In the genomic region with DNA sequence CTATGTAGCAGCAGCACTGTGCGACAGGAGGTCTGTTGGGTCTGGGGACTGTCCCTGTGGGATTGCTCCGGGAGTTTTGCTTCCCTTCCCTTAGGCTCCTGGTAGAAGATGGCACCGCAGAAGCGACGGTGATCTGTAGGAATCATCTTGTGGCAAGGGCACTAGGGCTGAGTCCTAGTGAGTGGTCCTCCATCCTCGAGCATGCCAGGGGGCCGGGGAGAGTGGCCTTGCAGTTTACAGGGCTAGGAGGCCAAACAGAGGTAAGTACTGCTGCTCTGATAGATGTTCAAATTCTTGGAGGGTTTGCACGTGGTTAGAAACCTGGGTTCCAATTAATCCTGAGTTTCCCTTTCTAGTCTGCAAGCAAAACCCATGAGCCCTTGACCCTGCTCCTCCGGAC, we compare ENCODE assay signal across 8 mouse cellular contexts. TPM values are rescaled to one million over a fixed set of nuclear protein-coding genes. Genes with fewer than 3 reads are reported as not detected.
DNase-seq lines count a peak whose midpoint lies in the region; ATAC-seq lines count a peak whose summit lies in the region.

No protein-coding gene starts in this region.

- H3K9ac ChIP-seq in neural tube, embryonic 11.5 days (ENCODE audit: low read length): peak overlapping the region; percentile 26
- H3K9ac ChIP-seq in limb, embryonic 13.5 days: no peak overlapping the region
- no peak overlapping the region for H3K9ac ChIP-seq in stomach, embryonic 15.5 days

- 79% methylated on average over 9 of the region's 9 CpGs for WGBS in neural tube, embryonic 11.5 days
- WGBS in limb, embryonic 13.5 days: 83% methylated on average over 9 of the region's 9 CpGs
- WGBS in stomach, embryonic 15.5 days: 85% methylated on average over 9 of the region's 9 CpGs

- H3K4me1 ChIP-seq in neural tube, embryonic 11.5 days (ENCODE audit: control insufficient read depth, insufficient read depth, low read length): peaks cover 19% of the 10 kb centered on the region
- peaks cover 25% of the 10 kb centered on the region for H3K4me1 ChIP-seq in limb, embryonic 13.5 days
- H3K4me1 ChIP-seq in stomach, embryonic 15.5 days: peaks cover 22% of the 10 kb centered on the region

- no peak for ATAC-seq in cerebellum, adult (ENCODE audit: insufficient number of reproducible peaks, low FRiP score, low TSS enrichment)
- no peak for ATAC-seq in neural tube, embryonic 11.5 days (ENCODE audit: insufficient read depth, low FRiP score, low TSS enrichment)
- no peak for ATAC-seq in limb, embryonic 13.5 days (ENCODE audit: low FRiP score, low read depth)
- no peak for ATAC-seq in stomach, embryonic 15.5 days (ENCODE audit: insufficient read depth, low FRiP score, low read depth)

- H3K4me2 ChIP-seq in neural tube, embryonic 11.5 days (ENCODE audit: low read depth): peak overlapping the region; percentile 7
- H3K4me2 ChIP-seq in limb, embryonic 13.5 days (replicated peaks): peak overlapping the region; percentile 72; the same call in 1 of the 2 replicates
- peak overlapping the region; percentile 59 for H3K4me2 ChIP-seq in stomach, embryonic 15.5 days

- no peaks in the 10 kb centered on the region for H3K27me3 ChIP-seq in neural tube, embryonic 11.5 days (ENCODE audit: control insufficient read depth, insufficient read depth, low read length)
- no peaks in the 10 kb centered on the region for H3K27me3 ChIP-seq in limb, embryonic 13.5 days
- H3K27me3 ChIP-seq in stomach, embryonic 15.5 days (replicated peaks): no peaks in the 10 kb centered on the region

- H3K27ac ChIP-seq in neural tube, embryonic 11.5 days (ENCODE audit: low read depth, low read length): peak overlapping the region; percentile 46; the same call in 1 of the 2 replicates
- peak overlapping the region; percentile 1; the same call in 1 of the 2 replicates for H3K27ac ChIP-seq in limb, embryonic 13.5 days
- peak overlapping the region; percentile 55 for H3K27ac ChIP-seq in stomach, embryonic 15.5 days

- DNase-seq in cerebellum, adult 11-12 months: peak; percentile 60
- DNase-seq in neural tube, embryonic 11.5 days (ENCODE audit: low spot score): no peak
- DNase-seq in neural tube, embryonic 10.5 days (ENCODE audit: extremely low spot score, low spot score): no peak
- DNase-seq in left cerebral cortex, adult 11 months (ENCODE audit: low spot score): no peak
- DNase-seq in testis, postnatal 10 days (ENCODE audit: low spot score): no peak

- peaks cover 14% of the 10 kb centered on the region for H3K36me3 ChIP-seq in neural tube, embryonic 11.5 days (ENCODE audit: control insufficient read depth, insufficient read depth, low read length)
- peaks cover 57% of the 10 kb centered on the region for H3K36me3 ChIP-seq in limb, embryonic 13.5 days
- H3K36me3 ChIP-seq in stomach, embryonic 15.5 days: peaks cover 34% of the 10 kb centered on the region

- peak overlapping the region; percentile 11; the same call in 1 of the 2 replicates for H3K4me3 ChIP-seq in neural tube, embryonic 11.5 days (ENCODE audit: low read depth, low read length)
- peak overlapping the region; percentile 3; the same call in 1 of the 2 replicates for H3K4me3 ChIP-seq in limb, embryonic 13.5 days
- no peak overlapping the region; the same call in 1 of the 2 replicates for H3K4me3 ChIP-seq in stomach, embryonic 15.5 days (replicated peaks)

- H3K9me3 ChIP-seq in neural tube, embryonic 11.5 days (ENCODE audit: control insufficient read depth, low read length): no peaks in the 10 kb centered on the region
- no peaks in the 10 kb centered on the region for H3K9me3 ChIP-seq in limb, embryonic 13.5 days
- no peaks in the 10 kb centered on the region for H3K9me3 ChIP-seq in stomach, embryonic 15.5 days

RNA-seq across cellular contexts. Expression of gene Aurkb, which starts 10.0 kb away (rescaled TPM):
- 154 and 155 TPM in 2 replicates for polyA plus RNA-seq in neural tube, embryonic 11.5 days (2014; fragmentation: Nextera tagmentation; extraction: Ambion mirVana)
- 140 and 141 TPM in 2 replicates for polyA plus RNA-seq in limb, embryonic 13.5 days (2015; fragmentation: Nextera tagmentation; extraction: Ambion mirVana)
- polyA plus RNA-seq in stomach, embryonic 15.5 days (2015; fragmentation: Nextera tagmentation; extraction: Ambion mirVana): 134 and 146 TPM in 2 replicates

RNA-seq across cellular contexts. Expression of gene Ctc1, which starts 19.7 kb away (rescaled TPM):
- 68.0 and 76.0 TPM in 2 replicates for polyA plus RNA-seq in neural tube, embryonic 11.5 days (2014; fragmentation: Nextera tagmentation; extraction: Ambion mirVana)
- polyA plus RNA-seq in limb, embryonic 13.5 days (2015; fragmentation: Nextera tagmentation; extraction: Ambion mirVana): 55.5 and 60.4 TPM in 2 replicates
- polyA plus RNA-seq in stomach, embryonic 15.5 days (2015; fragmentation: Nextera tagmentation; extraction: Ambion mirVana): 40.3 and 45.5 TPM in 2 replicates

RNA-seq across cellular contexts. Expression of gene Borcs6, which starts 24.1 kb away (rescaled TPM):
- polyA plus RNA-seq in neural tube, embryonic 11.5 days (2014; fragmentation: Nextera tagmentation; extraction: Ambion mirVana): 10.5 and 11.4 TPM in 2 replicates
- polyA plus RNA-seq in limb, embryonic 13.5 days (2015; fragmentation: Nextera tagmentation; extraction: Ambion mirVana): 9.5 and 9.6 TPM in 2 replicates
- polyA plus RNA-seq in stomach, embryonic 15.5 days (2015; fragmentation: Nextera tagmentation; extraction: Ambion mirVana): 10.3 and 10.7 TPM in 2 replicates

RNA-seq across cellular contexts. Expression of gene Pfas, which starts 27.2 kb away (rescaled TPM):
- 30.7 and 34.9 TPM in 2 replicates for polyA plus RNA-seq in neural tube, embryonic 11.5 days (2014; fragmentation: Nextera tagmentation; extraction: Ambion mirVana)
- 39.6 and 40.6 TPM in 2 replicates for polyA plus RNA-seq in limb, embryonic 13.5 days (2015; fragmentation: Nextera tagmentation; extraction: Ambion mirVana)
- polyA plus RNA-seq in stomach, embryonic 15.5 days (2015; fragmentation: Nextera tagmentation; extraction: Ambion mirVana): 31.5 and 33.7 TPM in 2 replicates

RNA-seq across cellular contexts. Expression of gene Tmem107, which starts 35.2 kb away (rescaled TPM):
- polyA plus RNA-seq in neural tube, embryonic 11.5 days (2014; fragmentation: Nextera tagmentation; extraction: Ambion mirVana): 40.8 and 43.5 TPM in 2 replicates
- polyA plus RNA-seq in limb, embryonic 13.5 days (2015; fragmentation: Nextera tagmentation; extraction: Ambion mirVana): 46.4 and 52.0 TPM in 2 replicates
- polyA plus RNA-seq in stomach, embryonic 15.5 days (2015; fragmentation: Nextera tagmentation; extraction: Ambion mirVana): 49.6 and 55.0 TPM in 2 replicates

Comparison
In these comparisons a context has a peak if more than half of its experiments do, and no peak if none do; other contexts are left out.
1. H3K27ac ChIP-seq: peak in every context shown above with its lines; median percentile 55 in stomach, embryonic 15.5 days; 46 in neural tube, embryonic 11.5 days; 1 in limb, embryonic 13.5 days.
2. H3K4me2 ChIP-seq: peak in every context shown above with its lines; median percentile 72 in limb, embryonic 13.5 days; 59 in stomach, embryonic 15.5 days; 7 in neural tube, embryonic 11.5 days.